Mouse (Mus musculus): ENCODE data around the gene Reln.

DNA sequence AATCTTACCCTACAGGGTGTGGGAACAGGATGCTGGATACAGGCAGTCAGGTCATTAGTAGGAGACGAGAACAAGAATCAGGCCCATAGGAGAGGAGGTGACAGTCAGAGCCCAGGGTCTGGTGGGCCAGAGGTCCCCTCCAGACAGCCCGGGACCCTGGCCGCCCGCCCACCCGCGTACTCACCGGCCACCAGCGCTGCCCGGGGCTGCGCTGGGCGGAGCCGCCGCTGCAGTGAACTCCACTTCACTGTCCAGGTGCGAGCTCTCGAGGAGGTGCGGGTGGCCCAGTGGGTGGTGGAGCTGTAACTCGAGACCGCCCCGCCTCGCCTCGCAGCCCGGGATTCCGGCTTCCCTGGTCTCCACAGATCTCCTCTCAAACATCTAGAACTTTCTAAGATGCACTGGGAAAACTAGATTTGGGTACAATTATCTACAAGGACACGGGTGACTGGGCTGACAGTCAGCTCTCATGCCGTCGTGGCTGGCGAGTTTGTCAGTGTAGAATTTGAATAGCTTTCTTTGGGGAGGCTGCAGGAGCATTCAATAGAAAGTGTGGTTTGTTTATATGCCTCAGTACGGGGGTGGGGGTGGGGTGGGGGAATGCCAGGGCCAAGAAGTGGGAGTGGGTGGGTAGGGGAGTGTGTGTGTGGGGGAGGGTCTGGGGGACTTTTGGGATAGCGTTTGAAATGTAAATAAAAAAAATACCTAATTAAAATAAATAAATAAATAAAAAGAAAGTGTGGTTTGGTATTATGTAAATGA, 479.0 kb downstream of the Reln start, which contains the start of gene Slc26a5:
- no peak for TF ChIP-seq POLR2A (IDR thresholded peaks at IDR 0.05; ENCODE audit: borderline replicate concordance, insufficient read depth, low read length)
- no peak for TF ChIP-seq CTCF (IDR thresholded peaks at IDR 0.05; ENCODE audit: borderline replicate concordance, insufficient read depth, low read depth, low read length)

Measured in cerebellum, adult 2 months (tissue).